Mouse (Mus musculus) adrenal gland, postnatal 36 days (tissue): ENCODE results near the gene Zfp40. TPM values are rescaled to one million over a fixed set of nuclear protein-coding genes. Genes with fewer than 3 reads are reported as not detected.

Experiments
- DNase-seq, 2 experiments: peaks; one replicate each; pipeline ENCODE4 v3.0.0; 2021; ENCODE audit warnings: mixed read lengths in 1 of 2
- long read RNA-seq, 2 experiments: library from polyadenylated mRNA; stranded (forward); transcript quantifications; one replicate each; pipeline ENCODE4 v2.0.0; 2021; ENCODE audit warnings: borderline sequencing depth in 2 of 2
- total RNA-seq, 2 experiments: library from RNA; stranded (reverse); gene quantifications; 2 replicates each; pipeline ENCODE4 v1.2.3; 2021

The Zfp40 gene
- 1 to 10 TPM; 6.4 to 6.6 TPM for total RNA-seq
- long read RNA-seq, experiment 1, full-length matches to known transcripts, result 1 of 1 reads
- long read RNA-seq, experiment 1, partial matches to known transcripts, result 0 of 1 reads
- long read RNA-seq, experiment 1, other reads (novel, unspliced or antisense), result 0 of 1 reads
- long read RNA-seq, experiment 2, result 0 reads

GRCm38 (mm10) chr17:23192453-23193379 is at the start of gene Zfp40:
TSS of gene Zfp40 (minus strand) at chr17:23193252.
- DNase-seq, result peak; percentile 92 to 95

GRCm38 (mm10) chr17:23218320-23218719 is 25.3 kb upstream of the Zfp40 start:
- DNase-seq, result no peak

GRCm38 (mm10) chr17:23199856-23200255 is 6.8 kb upstream of the Zfp40 start:
- DNase-seq, result peak; percentile 7 to 10

- DNase-seq, result peak; percentile 57 to 68
Measured at GRCm38 (mm10) chr17:23193441-23193840, 389 bp upstream of the Zfp40 start.

GRCm38 (mm10) chr17:23187680-23188079 is 5.4 kb downstream of the Zfp40 start:
- peak; percentile 36 to 51 for DNase-seq

Other genes with a start within 250 kb of the Zfp40 start
- not detected for gene Vmn2r-ps130, start 132.1 kb downstream of the Zfp40 start, total RNA-seq
- not detected for gene Vmn2r114, start 119.3 kb upstream of the Zfp40 start, total RNA-seq
- gene Vmn2r115, start 150.5 kb upstream of the Zfp40 start, total RNA-seq, result not detected
- not detected for gene Vmn2r116, start 191.4 kb upstream of the Zfp40 start, total RNA-seq